Mouse (Mus musculus): Measurements from ENCODE around the gene Elmod1. TPM values are rescaled to one million over a fixed set of nuclear protein-coding genes. Genes with fewer than 3 reads are reported as not detected.

Gene Elmod1
- polyA plus RNA-seq, 1 experiment = 0.04 TPM

DNA sequence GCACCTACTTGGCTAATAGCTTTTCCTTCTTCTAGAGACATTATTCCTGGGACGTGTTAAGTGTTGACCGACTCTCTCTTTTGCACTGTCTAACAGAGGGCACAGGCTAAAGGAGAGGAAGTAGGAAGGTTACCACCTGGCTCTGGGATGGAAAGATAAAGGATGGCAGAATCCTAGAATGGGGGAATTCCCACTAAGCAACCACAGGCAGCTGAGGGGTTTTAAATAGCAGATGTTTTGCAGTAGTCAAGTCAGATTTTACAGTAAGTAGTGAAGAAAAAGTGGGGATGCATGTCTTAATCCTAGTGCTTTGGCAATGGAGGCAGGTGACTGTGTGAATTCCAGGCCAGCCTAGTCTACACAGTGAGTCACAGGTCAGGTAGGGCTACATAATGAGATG is 64.3 kb downstream of the Elmod1 start:
- Histone ChIP-seq H3K4me1 (ENCODE audit: control insufficient read depth, insufficient read depth, low read length) (no peaks in the 10 kb centered on the region), H3K27ac (ENCODE audit: control insufficient read depth, insufficient read depth, low read depth, low read length) (no peak overlapping the region), H3K27me3 (ENCODE audit: control insufficient read depth, insufficient read depth, low read length) (no peaks in the 10 kb centered on the region), H3K36me3 (ENCODE audit: control insufficient read depth, insufficient read depth, low read length) (no peaks in the 10 kb centered on the region), H3K4me3 (ENCODE audit: control insufficient read depth, low read depth, low read length) (no peak overlapping the region)
- no peak for TF ChIP-seq CTCF (IDR thresholded peaks at IDR 0.05; ENCODE audit: control insufficient read depth, insufficient read depth, insufficient replicate concordance, low read depth, low read length)
- no peak for TF ChIP-seq POLR2A (IDR thresholded peaks at IDR 0.05; ENCODE audit: control insufficient read depth, low read depth, low read length)

DNA sequence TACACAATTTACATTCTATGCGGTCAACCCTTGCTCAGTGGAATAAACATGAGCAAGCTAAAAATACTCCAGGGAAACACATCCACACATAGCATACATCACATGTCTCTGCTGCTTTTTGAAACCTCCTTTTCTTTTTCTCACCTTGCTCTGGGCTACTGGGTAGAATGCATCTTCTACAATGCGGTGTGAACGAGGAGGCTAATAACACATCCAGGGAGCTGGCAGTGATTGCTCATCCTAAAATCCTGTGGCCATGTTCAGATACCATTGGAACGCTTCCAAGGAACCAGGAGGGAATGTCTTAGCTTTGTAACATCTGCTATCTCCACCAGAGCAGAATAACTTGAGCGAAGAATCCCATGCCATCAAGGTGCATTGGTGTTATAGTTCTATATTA is 64.8 kb downstream of the Elmod1 start:
- TF ChIP-seq POLR2A (IDR thresholded peaks at IDR 0.05; ENCODE audit: control insufficient read depth, low read depth, low read length) (no peak), CTCF (IDR thresholded peaks at IDR 0.05; ENCODE audit: control insufficient read depth, insufficient read depth, insufficient replicate concordance, low read depth, low read length) (no peak)
- H3K27ac ChIP-seq (ENCODE audit: control insufficient read depth, insufficient read depth, low read depth, low read length) = no peak overlapping the region

DNA sequence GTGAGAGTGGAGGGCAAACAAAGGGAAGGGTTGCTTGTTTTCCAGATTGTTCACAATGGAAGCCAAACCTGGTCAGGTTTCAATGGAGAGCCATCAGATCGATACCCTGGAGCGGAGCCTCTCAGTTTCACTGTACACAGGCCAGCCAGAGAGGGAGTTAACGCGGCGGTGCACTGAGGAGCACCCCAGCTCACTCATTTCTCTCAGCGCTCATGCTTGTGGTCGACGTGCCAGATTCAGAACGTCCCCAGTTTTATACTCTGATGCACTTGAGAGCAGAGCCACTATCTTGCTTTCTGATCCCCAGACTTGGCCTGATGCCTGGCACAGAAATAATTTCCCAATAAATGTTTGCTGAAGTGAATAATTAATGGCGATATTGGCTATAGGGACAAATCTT is 68.3 kb downstream of the Elmod1 start:
- no peaks in the 10 kb centered on the region for H3K36me3 ChIP-seq (ENCODE audit: control insufficient read depth, insufficient read depth, low read length)
- H3K4me3 ChIP-seq (ENCODE audit: control insufficient read depth, low read depth, low read length) = no peak overlapping the region
- H3K27ac ChIP-seq (ENCODE audit: control insufficient read depth, insufficient read depth, low read depth, low read length) = no peak overlapping the region
- H3K27me3 ChIP-seq (ENCODE audit: control insufficient read depth, insufficient read depth, low read length) = no peaks in the 10 kb centered on the region
- no peaks in the 10 kb centered on the region for H3K4me1 ChIP-seq (ENCODE audit: control insufficient read depth, insufficient read depth, low read length)
- TF ChIP-seq POLR2A (IDR thresholded peaks at IDR 0.05; ENCODE audit: control insufficient read depth, low read depth, low read length) = no peak
- TF ChIP-seq CTCF (IDR thresholded peaks at IDR 0.05; ENCODE audit: control insufficient read depth, insufficient read depth, insufficient replicate concordance, low read depth, low read length) = no peak

More for the DNA sequence above, 64.8 kb downstream of the Elmod1 start:
- H3K4me1 ChIP-seq (ENCODE audit: control insufficient read depth, insufficient read depth, low read length) = no peaks in the 10 kb centered on the region
- H3K27me3 ChIP-seq (ENCODE audit: control insufficient read depth, insufficient read depth, low read length) = no peaks in the 10 kb centered on the region
- H3K36me3 ChIP-seq (ENCODE audit: control insufficient read depth, insufficient read depth, low read length) = no peaks in the 10 kb centered on the region
- no peak overlapping the region for H3K4me3 ChIP-seq (ENCODE audit: control insufficient read depth, low read depth, low read length)

DNA sequence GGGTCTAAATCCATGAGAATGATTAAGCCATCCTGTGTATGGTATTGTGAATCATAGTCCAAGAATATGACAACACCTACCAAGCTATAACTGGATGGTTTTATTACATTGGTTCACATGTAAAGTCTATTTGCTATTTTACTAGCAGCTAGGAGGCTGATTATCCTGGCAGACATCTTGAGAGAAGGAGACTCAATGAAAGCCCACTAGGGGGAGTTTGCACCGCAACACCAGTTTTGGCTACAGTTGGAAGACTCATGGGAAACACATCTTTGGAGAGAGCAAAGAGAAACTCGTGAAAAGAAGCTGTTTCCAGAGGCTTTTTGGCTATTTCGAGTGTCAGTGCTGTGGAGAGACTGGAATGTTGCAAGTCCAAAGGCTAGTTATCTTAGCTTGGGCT is 69.7 kb downstream of the Elmod1 start:
- Histone ChIP-seq H3K27ac (ENCODE audit: control insufficient read depth, insufficient read depth, low read depth, low read length) (no peak overlapping the region), H3K36me3 (ENCODE audit: control insufficient read depth, insufficient read depth, low read length) (no peaks in the 10 kb centered on the region)

DNA sequence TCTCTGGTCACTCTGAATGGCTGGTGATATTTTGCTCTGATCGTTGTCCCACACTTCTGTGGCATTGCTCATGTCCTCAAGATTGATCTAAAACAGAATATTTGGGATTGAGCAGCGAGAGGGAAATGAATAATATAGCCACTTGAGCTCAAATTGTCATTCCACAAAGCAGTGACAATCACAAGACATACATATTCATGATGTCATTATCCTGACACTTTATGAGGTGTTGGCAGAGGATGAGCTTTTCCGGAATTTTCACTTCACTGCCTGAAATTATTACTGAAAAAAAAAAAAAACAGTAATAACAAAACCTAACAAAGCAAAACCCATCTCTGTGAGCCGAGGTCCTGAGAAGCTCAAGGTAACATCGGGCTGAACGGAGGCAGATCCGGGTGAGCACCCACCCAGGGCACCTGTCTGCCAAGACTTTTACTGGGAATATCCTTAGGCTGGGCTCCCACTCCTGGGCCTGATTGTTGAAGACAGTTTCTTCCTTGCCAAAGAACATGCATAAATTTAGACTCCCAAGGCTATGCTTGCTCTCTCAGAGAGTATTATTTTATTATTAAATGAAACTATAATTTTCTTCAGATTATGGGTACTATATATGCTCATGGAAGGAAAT is 71.8 kb downstream of the Elmod1 start:
- H3K27me3 ChIP-seq (ENCODE audit: control insufficient read depth, insufficient read depth, low read length) = no peaks in the 10 kb centered on the region
- no peak overlapping the region for H3K27ac ChIP-seq (ENCODE audit: control insufficient read depth, insufficient read depth, low read depth, low read length)
- TF ChIP-seq POLR2A (IDR thresholded peaks at IDR 0.05; ENCODE audit: control insufficient read depth, low read depth, low read length) = no peak
- no peak for TF ChIP-seq CTCF (IDR thresholded peaks at IDR 0.05; ENCODE audit: control insufficient read depth, insufficient read depth, insufficient replicate concordance, low read depth, low read length)
- H3K36me3 ChIP-seq (ENCODE audit: control insufficient read depth, insufficient read depth, low read length) = no peaks in the 10 kb centered on the region
- no peaks in the 10 kb centered on the region for H3K4me1 ChIP-seq (ENCODE audit: control insufficient read depth, insufficient read depth, low read length)
- H3K4me3 ChIP-seq (ENCODE audit: control insufficient read depth, low read depth, low read length) = no peak overlapping the region

More for the DNA sequence above, 69.7 kb downstream of the Elmod1 start:
- no peaks in the 10 kb centered on the region for H3K27me3 ChIP-seq (ENCODE audit: control insufficient read depth, insufficient read depth, low read length)
- H3K4me3 ChIP-seq (ENCODE audit: control insufficient read depth, low read depth, low read length) = no peak overlapping the region
- TF ChIP-seq POLR2A (IDR thresholded peaks at IDR 0.05; ENCODE audit: control insufficient read depth, low read depth, low read length) = no peak
- no peak for TF ChIP-seq CTCF (IDR thresholded peaks at IDR 0.05; ENCODE audit: control insufficient read depth, insufficient read depth, insufficient replicate concordance, low read depth, low read length)
- no peaks in the 10 kb centered on the region for H3K4me1 ChIP-seq (ENCODE audit: control insufficient read depth, insufficient read depth, low read length)

DNA sequence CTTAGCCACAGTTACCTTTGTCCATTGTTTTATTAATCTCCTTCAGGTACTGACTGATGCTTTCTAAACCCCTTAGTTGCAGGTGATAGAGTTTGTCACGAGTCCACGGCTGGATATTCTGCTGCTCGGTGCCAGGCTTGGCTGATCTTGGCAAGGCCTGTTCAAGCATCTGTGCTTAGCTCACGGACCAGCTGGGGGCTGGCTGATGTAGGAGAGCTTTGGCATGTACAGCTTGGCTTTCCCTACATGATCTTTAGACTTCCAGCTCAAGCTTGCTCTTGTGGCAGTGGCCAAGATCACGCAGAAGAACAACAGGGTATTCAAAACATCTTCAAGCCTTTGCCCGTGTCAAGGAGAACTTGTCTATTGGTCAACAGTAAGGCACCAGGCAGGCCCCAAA is 75.3 kb downstream of the Elmod1 start:
- no peaks in the 10 kb centered on the region for H3K4me1 ChIP-seq (ENCODE audit: control insufficient read depth, insufficient read depth, low read length)
- H3K27me3 ChIP-seq (ENCODE audit: control insufficient read depth, insufficient read depth, low read length) = no peaks in the 10 kb centered on the region
- H3K4me3 ChIP-seq (ENCODE audit: control insufficient read depth, low read depth, low read length) = no peak overlapping the region
- no peaks in the 10 kb centered on the region for H3K36me3 ChIP-seq (ENCODE audit: control insufficient read depth, insufficient read depth, low read length)
- no peak overlapping the region for H3K27ac ChIP-seq (ENCODE audit: control insufficient read depth, insufficient read depth, low read depth, low read length)
- TF ChIP-seq POLR2A (IDR thresholded peaks at IDR 0.05; ENCODE audit: control insufficient read depth, low read depth, low read length) (no peak), CTCF (IDR thresholded peaks at IDR 0.05; ENCODE audit: control insufficient read depth, insufficient read depth, insufficient replicate concordance, low read depth, low read length) (no peak)

DNA sequence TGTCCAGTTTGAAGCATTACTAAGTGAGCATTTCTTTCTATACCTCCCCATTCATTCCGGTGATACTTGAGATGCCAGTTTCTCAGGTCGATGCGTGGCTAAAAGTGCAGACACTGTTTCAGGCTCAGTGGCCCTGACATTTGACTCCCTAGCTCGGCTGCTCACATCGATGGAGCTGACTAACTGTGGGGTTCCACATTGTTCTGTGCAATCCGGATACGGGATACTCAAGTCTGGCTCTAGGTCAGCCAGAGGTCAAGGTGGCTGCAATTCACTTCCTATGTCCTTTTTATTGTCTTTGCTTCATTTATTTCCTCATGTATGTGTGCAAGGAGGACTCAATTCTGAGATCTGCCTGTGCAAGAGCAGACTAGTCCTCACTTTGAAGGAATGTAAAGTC is 79.3 kb downstream of the Elmod1 start:
- no peaks in the 10 kb centered on the region for H3K36me3 ChIP-seq (ENCODE audit: control insufficient read depth, insufficient read depth, low read length)
- no peak overlapping the region for H3K27ac ChIP-seq (ENCODE audit: control insufficient read depth, insufficient read depth, low read depth, low read length)
- TF ChIP-seq CTCF (IDR thresholded peaks at IDR 0.05; ENCODE audit: control insufficient read depth, insufficient read depth, insufficient replicate concordance, low read depth, low read length) (no peak), POLR2A (IDR thresholded peaks at IDR 0.05; ENCODE audit: control insufficient read depth, low read depth, low read length) (no peak)
- no peaks in the 10 kb centered on the region for H3K4me1 ChIP-seq (ENCODE audit: control insufficient read depth, insufficient read depth, low read length)
- no peaks in the 10 kb centered on the region for H3K27me3 ChIP-seq (ENCODE audit: control insufficient read depth, insufficient read depth, low read length)
- no peak overlapping the region for H3K4me3 ChIP-seq (ENCODE audit: control insufficient read depth, low read depth, low read length)
